In the genomic region with DNA sequence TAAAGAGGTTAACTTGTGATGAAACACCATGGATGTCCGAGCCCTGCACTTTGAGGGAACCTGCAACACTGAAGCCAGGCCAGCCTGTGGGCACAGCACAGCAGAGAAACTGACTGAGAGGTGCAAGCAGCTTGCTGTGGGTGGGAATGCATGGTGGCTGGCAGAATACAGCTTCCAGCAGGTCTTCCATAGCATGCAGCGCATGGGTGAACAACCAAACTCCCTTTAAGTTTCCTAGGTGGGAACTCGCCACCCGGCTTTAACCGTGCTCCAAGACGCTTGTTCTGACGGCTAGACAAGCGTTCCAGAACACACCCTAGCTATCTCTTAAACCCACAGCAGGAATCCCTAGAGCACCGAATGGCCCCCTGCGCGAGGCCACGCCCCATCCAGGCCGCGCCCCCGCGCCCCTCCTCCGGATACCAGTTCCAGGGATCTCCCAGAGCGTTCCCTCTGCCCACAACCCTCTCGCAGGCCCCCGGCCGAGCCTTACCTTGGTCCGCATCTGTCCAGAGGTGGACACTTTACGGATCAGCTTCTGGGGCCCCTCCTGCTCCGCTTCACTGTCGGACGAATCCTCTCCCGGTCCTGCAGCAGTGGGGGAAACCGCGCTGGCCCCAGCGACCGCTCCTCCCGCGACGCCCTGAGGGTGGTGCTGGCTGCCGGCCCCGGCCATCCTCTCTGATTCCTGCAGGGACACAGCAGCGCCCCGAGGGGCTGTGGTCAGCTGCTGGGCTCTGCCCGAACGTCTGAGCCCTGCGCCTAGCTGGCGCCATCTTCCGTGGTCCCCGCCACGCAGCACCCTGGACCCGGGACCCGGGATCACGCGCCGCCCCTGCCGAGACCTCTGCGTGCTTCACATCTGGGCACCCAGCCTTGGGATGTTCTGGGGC, we compare ENCODE assay signal across 8 mouse cellular contexts. TPM values are rescaled to one million over a fixed set of nuclear protein-coding genes. Genes with fewer than 3 reads are reported as not detected.
DNase-seq lines count a peak whose midpoint lies in the region; TF ChIP-seq lines count a peak whose summit lies in the region.

No protein-coding gene starts in this region.

- no peak for TF ChIP-seq CTCF in cerebellum, adult 2 months (IDR thresholded peaks at IDR 0.05; ENCODE audit: borderline replicate concordance, insufficient read depth, low read depth, low read length)
- peak; percentile 34 for TF ChIP-seq CTCF in left cerebral cortex, adult 2 months (IDR thresholded peaks at IDR 0.05)

- no peaks in the 10 kb centered on the region for H3K36me3 ChIP-seq in hindbrain, embryonic 10.5 days

- no peaks in the 10 kb centered on the region for H3K27me3 ChIP-seq in cerebellum, adult 2 months (ENCODE audit: control insufficient read depth, insufficient read depth, low read length)
- H3K27me3 ChIP-seq in hindbrain, embryonic 10.5 days (ENCODE audit: insufficient read depth, poor library complexity, severe bottlenecking): peaks cover 45% of the 10 kb centered on the region

- H3K4me1 ChIP-seq in cerebellum, adult 2 months (ENCODE audit: control insufficient read depth, insufficient read depth, low read length): no peaks in the 10 kb centered on the region
- H3K4me1 ChIP-seq in hindbrain, embryonic 10.5 days (replicated peaks): peaks cover 25% of the 10 kb centered on the region

- H3K9me3 ChIP-seq in hindbrain, embryonic 10.5 days: no peaks in the 10 kb centered on the region

- intact Hi-C loops in left cerebral cortex, adult 2 months (cut with DNase I): loop anchor here (2.0 kb wide), 2 partner anchors 46 to 56 kb away; no protein-coding TSS in a partner anchor

- peak; percentile 55 for DNase-seq in WW6 (ENCODE audit: low read depth, low spot score)
- peak; percentile 31 to 39 for DNase-seq in cerebellum, adult 2 months
- peak; percentile 24 to 49 for DNase-seq in frontal cortex, postnatal 10 days (ENCODE audit: low spot score in 2 of 2)
- peak; percentile 65 for DNase-seq in hindbrain, embryonic 10.5 days (ENCODE audit: low spot score)
- peak; percentile 45 to 49 for DNase-seq in left cerebral cortex, adult 2 months (ENCODE audit: extremely low spot score in 1 of 2, low spot score in 2 of 2)
- DNase-seq in lung, postnatal 36 days: peak; percentile 64
- peak; percentile 69 for DNase-seq in retina, embryonic 14.5 days (ENCODE audit: low spot score)
- DNase-seq in yolk sac, embryonic 10.5 days (ENCODE audit: low spot score): peak; percentile 82

- H3K4me3 ChIP-seq in cerebellum, adult 2 months (replicated peaks; ENCODE audit: insufficient read depth, low read depth, low read length): peak overlapping the region; percentile 71
- peak overlapping the region; percentile 71 for H3K4me3 ChIP-seq in hindbrain, embryonic 10.5 days
- H3K4me3 ChIP-seq in left cerebral cortex, adult 2 months: peak overlapping the region; percentile 55

- TF ChIP-seq POLR2A in cerebellum, adult 2 months (IDR thresholded peaks at IDR 0.05; ENCODE audit: borderline replicate concordance, insufficient read depth, low read length): no peak

- 3% methylated on average over 52 of the region's 52 CpGs for WGBS in cerebellum, adult 2 months
- 1% methylated on average over 52 of the region's 52 CpGs for WGBS in hindbrain, embryonic 10.5 days

- no peak overlapping the region; the same call in 1 of the 2 replicates for H3K27ac ChIP-seq in cerebellum, adult 2 months (ENCODE audit: insufficient read depth, low read length)
- peak overlapping the region; percentile 78 for H3K27ac ChIP-seq in hindbrain, embryonic 10.5 days
- peak overlapping the region; percentile 69 for H3K27ac ChIP-seq in left cerebral cortex, adult 2 months

RNA-seq across cellular contexts. Expression of gene Dgkh, which starts 7.9 kb away (rescaled TPM):
- polyA plus RNA-seq in cerebellum, adult 2 months (2012; rRNA removed): 8.9 and 9.5 TPM in 2 replicates
- polyA plus RNA-seq in hindbrain, embryonic 10.5 days (2016; fragmentation: Nextera tagmentation; extraction: Ambion mirVana): 0.88 and 1.2 TPM in 2 replicates
- 10 to 100 TPM; 77.3 to 77.8 TPM for total RNA-seq in left cerebral cortex, adult 2 months (2021)
